Mouse (Mus musculus) Patski (cell line): ENCODE data around the gene Galnt11. TPM values are rescaled to one million over a fixed set of nuclear protein-coding genes. Genes with fewer than 3 reads are reported as not detected.
"Not testable (repeated sequence)": the region's sequence is repeated elsewhere in the genome, so short reads cannot be mapped to it uniquely, and the experiment has no call there.

Experiments used
- ATAC-seq: fragments of 100-300 bp; one replicate; pipeline ENCODE4 v1.8.0; 2021
- CTCF ChIA-PET: fragments of 350-600 bp; sonication (Branson Sonifier 250); formaldehyde crosslinking; loops from one replicate; lab custom pipeline; 2022; ENCODE audit warnings: inconsistent platforms; lab: Charles Lee
- POLR2A ChIA-PET: fragments of 350-600 bp; sonication (Branson Sonifier 250); formaldehyde crosslinking; loops from one replicate; lab custom pipeline; 2022; ENCODE audit warnings: antibody characterized with exemption, inconsistent platforms; lab: Charles Lee
- DNase-seq: peaks from one replicate; pipeline ENCODE4 v3.0.0-alpha.2; 2011; ENCODE audit warnings: low read depth, low spot score
- H3K27me3 ChIP-seq: fragments of 371-371 bp; one replicate; pipeline ENCODE4 v1.5.1; 2021
- CTCF ChIP-seq: fragments of 100-300 bp; IDR thresholded peaks from one replicate; pipeline ENCODE4 v1.5.1; 2021
- in situ Hi-C: fragments of 300-500 bp; cut with MboI; formaldehyde crosslinking; loops from 3 replicates; pipeline ENCODE4 v1.11.1; 2018; ENCODE audit warnings: low pct_unique_long_range_greater_than_20kb, mixed read lengths
- polyA plus RNA-seq: library from polyadenylated mRNA; unstranded; gene quantifications from one replicate; pipeline ENCODE4 v1.2.3, GENCODE M21; 2021

Galnt11 gene
- 42.7 TPM for polyA plus RNA-seq

- in situ Hi-C loops = no loop called here
- no peak for DNase-seq
- no peak for ATAC-seq
- POLR2A ChIA-PET = no interaction called here
- no peak for TF ChIP-seq CTCF
- no peaks in the 10 kb centered on the region for H3K27me3 ChIP-seq
- CTCF ChIA-PET = no interaction called here
Observed at GRCm38 (mm10) chr5:25221604-25222003, at the start of gene Galnt11. Gene Galnt11 (plus strand): TSS chr5:25221904.

GRCm38 (mm10) chr5:25177937-25178336 lies 43.8 kb upstream of the Galnt11 start:
- DNase-seq, POLR2A ChIA-PET, CTCF ChIA-PET: not testable (repeated sequence)

GRCm38 (mm10) chr5:25178543-25178942 lies 43.2 kb upstream of the Galnt11 start:
- DNase-seq, POLR2A ChIA-PET, ATAC-seq, CTCF ChIA-PET, H3K27me3 ChIP-seq: not testable (repeated sequence)
- in situ Hi-C loops = loop anchor here (25.0 kb wide), 1 partner anchor 559 kb away; no protein-coding TSS in a partner anchor

More at GRCm38 (mm10) chr5:25177937-25178336, 43.8 kb upstream of the Galnt11 start:
- not testable (repeated sequence) for H3K27me3 ChIP-seq, ATAC-seq
- in situ Hi-C loops = loop anchor here (25.0 kb wide), 1 partner anchor 559 kb away; no protein-coding TSS in a partner anchor

GRCm38 (mm10) chr5:25179284-25179683 lies 42.4 kb upstream of the Galnt11 start:
- POLR2A ChIA-PET = no interaction called here
- no peak for DNase-seq
- no peak for ATAC-seq
- CTCF ChIA-PET = no interaction called here
- in situ Hi-C loops = loop anchor here (25.0 kb wide), 1 partner anchor 558 kb away; no protein-coding TSS in a partner anchor
- TF ChIP-seq CTCF = peak; percentile 28
- no peaks in the 10 kb centered on the region for H3K27me3 ChIP-seq

GRCm38 (mm10) chr5:25179936-25180488 lies 41.7 kb upstream of the Galnt11 start:
- no peak for ATAC-seq
- in situ Hi-C loops = loop anchor here (25.0 kb wide), 1 partner anchor 557 kb away; no protein-coding TSS in a partner anchor
- TF ChIP-seq CTCF = no peak
- ChIA-PET POLR2A (no interaction called here), CTCF (no interaction called here)
- no peaks in the 10 kb centered on the region for H3K27me3 ChIP-seq
- no peak for DNase-seq

GRCm38 (mm10) chr5:25181004-25181531 lies 40.6 kb upstream of the Galnt11 start, which contains the start of gene Galntl5:
Gene Galntl5 (plus strand): TSS chr5:25181460.
- H3K27me3 ChIP-seq = no peaks in the 10 kb centered on the region
- ATAC-seq = peak; percentile 51
- ChIA-PET POLR2A (no interaction called here), CTCF (interaction anchor here (1.0 to 1.4 kb wide), 3 partner anchors 9 to 171 kb away, joined by 3 to 6 read pairs (median 4); no protein-coding TSS in a partner anchor)
- in situ Hi-C loops = loop anchor here (25.0 kb wide), 1 partner anchor 556 kb away; no protein-coding TSS in a partner anchor
- TF ChIP-seq CTCF = no peak
- DNase-seq = no peak

GRCm38 (mm10) chr5:25183595-25183994 lies 38.1 kb upstream of the Galnt11 start:
- no peak for TF ChIP-seq CTCF
- in situ Hi-C loops = loop anchor here (25.0 kb wide), 1 partner anchor 554 kb away; no protein-coding TSS in a partner anchor
- no peaks in the 10 kb centered on the region for H3K27me3 ChIP-seq
- no peak for DNase-seq
- ChIA-PET POLR2A (no interaction called here), CTCF (interaction anchor here (1.0 to 1.7 kb wide), 2 partner anchors 10 to 32 kb away, joined by 3 to 6 read pairs; no protein-coding TSS in a partner anchor)
- no peak for ATAC-seq

- ATAC-seq (no peak), DNase-seq (no peak)
- no peak for TF ChIP-seq CTCF
- H3K27me3 ChIP-seq = no peaks in the 10 kb centered on the region
- CTCF ChIA-PET = interaction anchor here (1.7 kb wide), 1 partner anchor 11 kb away, joined by 6 read pairs; no protein-coding TSS in a partner anchor
- POLR2A ChIA-PET = no interaction called here
- in situ Hi-C loops = loop anchor here (25.0 kb wide), 1 partner anchor 553 kb away; no protein-coding TSS in a partner anchor
Observed at GRCm38 (mm10) chr5:25184594-25184993, 37.1 kb upstream of the Galnt11 start.

- ATAC-seq = peak; percentile 13
Observed at GRCm38 (mm10) chr5:25187727-25188126, 34.0 kb upstream of the Galnt11 start.

GRCm38 (mm10) chr5:25188802-25189201 lies 32.9 kb upstream of the Galnt11 start:
- peak; percentile 68 for TF ChIP-seq CTCF
- no peak for DNase-seq
- CTCF ChIA-PET = no interaction called here
- no peaks in the 10 kb centered on the region for H3K27me3 ChIP-seq
- in situ Hi-C loops = loop anchor here (25.0 kb wide), 1 partner anchor 548 kb away; no protein-coding TSS in a partner anchor
- POLR2A ChIA-PET = no interaction called here
- no peak for ATAC-seq

More at GRCm38 (mm10) chr5:25187727-25188126, 34.0 kb upstream of the Galnt11 start:
- ChIA-PET POLR2A (interaction anchor here (0.6 kb wide), 1 partner anchor 1017 kb away, joined by 3 read pairs; no protein-coding TSS in a partner anchor), CTCF (no interaction called here)
- in situ Hi-C loops = loop anchor here (25.0 kb wide), 1 partner anchor 550 kb away; no protein-coding TSS in a partner anchor
- no peaks in the 10 kb centered on the region for H3K27me3 ChIP-seq
- DNase-seq = no peak
- TF ChIP-seq CTCF = no peak
